Mouse (Mus musculus) hindlimb bud, embryonic 11.5 days (tissue): ENCODE measurements around the gene Zfp592.

Source experiments
- DNase-seq: peaks from one replicate; pipeline ENCODE4 v3.0.0-alpha.2; 2012; ENCODE audit warnings: low read depth, low spot score; ENCODE audit errors: extremely low spot score

Gene Zfp592

GRCm38 (mm10) chr7:80993834-80994662 lies 567 bp downstream of the Zfp592 start:
- DNase-seq = no peak

- no peak for DNase-seq
Measured at GRCm38 (mm10) chr7:80994663-80995005, 1.2 kb downstream of the Zfp592 start.

GRCm38 (mm10) chr7:80995266-80996146 lies 2.0 kb downstream of the Zfp592 start:
- no peak for DNase-seq

- DNase-seq = no peak
Measured at GRCm38 (mm10) chr7:80997776-80998175, 4.3 kb downstream of the Zfp592 start.

- DNase-seq = no peak
Measured at GRCm38 (mm10) chr7:80999536-80999935, 6.1 kb downstream of the Zfp592 start.

GRCm38 (mm10) chr7:81001844-81002243 lies 8.4 kb downstream of the Zfp592 start:
- DNase-seq = no peak

GRCm38 (mm10) chr7:81004556-81005079 lies 11.1 kb downstream of the Zfp592 start:
- DNase-seq = no peak

- no peak for DNase-seq
Measured at GRCm38 (mm10) chr7:81005969-81006368, 12.5 kb downstream of the Zfp592 start.

- no peak for DNase-seq
Measured at GRCm38 (mm10) chr7:81008285-81008684, 14.8 kb downstream of the Zfp592 start.

GRCm38 (mm10) chr7:81011576-81011975 lies 18.1 kb downstream of the Zfp592 start:
- no peak for DNase-seq

DNA sequence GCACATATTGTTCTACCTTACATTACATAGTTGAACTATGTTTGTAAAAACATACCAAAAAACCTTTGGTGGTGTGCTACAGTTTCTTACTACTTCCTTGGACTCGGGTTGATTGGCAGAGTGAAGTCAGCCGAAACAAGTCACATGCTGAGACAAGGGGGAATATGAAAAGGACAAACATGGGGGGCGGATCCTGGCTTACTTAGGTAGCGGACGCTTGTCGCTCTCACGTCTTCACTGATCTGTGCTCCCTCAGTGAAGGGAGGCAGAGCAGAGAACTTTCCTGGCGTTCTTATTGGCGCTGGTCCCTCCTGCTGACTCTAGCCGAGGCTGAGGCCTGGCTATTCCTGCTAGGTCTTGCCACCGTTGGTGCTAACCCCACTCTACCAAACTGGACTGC lies 26.8 kb downstream of the Zfp592 start:
- DNase-seq = no peak

DNA sequence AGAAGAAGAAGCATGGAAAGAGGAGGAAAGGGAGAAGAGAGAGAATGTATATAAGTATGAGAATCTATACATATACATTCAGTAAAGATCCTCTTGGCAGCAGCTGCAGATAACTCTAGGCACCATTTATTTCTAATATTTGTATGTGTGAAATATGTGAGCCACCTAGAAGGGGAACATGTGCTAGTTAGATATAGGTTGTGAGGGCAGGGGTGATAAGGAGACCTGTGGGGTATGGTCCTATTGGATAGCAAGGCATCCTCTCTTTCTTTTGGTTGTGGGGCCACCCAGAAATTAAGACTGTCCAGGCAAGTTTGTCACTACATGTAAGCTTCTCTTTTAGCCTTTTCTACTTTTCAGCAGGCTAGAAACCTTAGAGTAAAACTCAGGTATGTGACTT lies 29.2 kb downstream of the Zfp592 start:
- DNase-seq = no peak

- DNase-seq = no peak
Measured at GRCm38 (mm10) chr7:81024118-81024517, 30.6 kb downstream of the Zfp592 start.

DNA sequence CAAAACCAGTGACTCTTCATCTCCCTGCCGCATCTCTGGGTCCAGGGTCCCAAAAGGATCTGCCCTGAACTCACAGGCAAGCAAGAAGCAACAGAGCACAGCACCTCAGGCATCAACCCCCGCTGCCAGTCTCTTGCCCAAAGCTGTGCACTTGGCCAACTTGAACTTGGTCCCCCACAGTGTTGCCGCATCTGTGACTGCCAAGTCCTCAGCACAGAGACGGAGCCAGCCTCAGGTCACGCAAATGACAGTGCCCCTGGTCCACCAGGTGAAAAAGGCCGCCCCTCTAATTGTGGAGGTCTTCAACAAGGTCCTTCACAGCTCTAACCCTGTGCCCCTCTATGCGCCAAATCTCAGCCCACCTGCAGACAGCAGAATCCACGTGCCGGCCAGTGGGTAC lies 31.2 kb downstream of the Zfp592 start:
- DNase-seq = no peak

DNA sequence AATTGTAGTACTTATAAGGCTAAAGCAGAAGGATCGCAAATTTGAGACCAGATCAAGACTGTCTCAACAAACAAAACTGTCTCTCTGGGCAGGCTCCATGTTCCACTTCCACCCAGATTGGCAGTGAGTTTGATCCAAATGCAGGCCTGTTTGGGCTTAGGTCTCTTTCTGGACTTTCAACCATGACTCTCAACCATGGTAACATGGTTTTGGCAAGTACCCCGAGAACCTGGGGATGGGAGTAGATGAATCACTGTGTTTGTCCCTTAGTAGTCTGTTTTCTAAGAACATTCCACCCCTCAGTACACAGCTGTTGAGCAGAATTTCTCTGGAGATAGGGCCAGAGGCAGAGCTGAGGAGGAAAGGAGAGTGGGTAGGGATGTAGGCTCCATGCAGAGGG lies 32.3 kb downstream of the Zfp592 start:
- DNase-seq = no peak

DNA sequence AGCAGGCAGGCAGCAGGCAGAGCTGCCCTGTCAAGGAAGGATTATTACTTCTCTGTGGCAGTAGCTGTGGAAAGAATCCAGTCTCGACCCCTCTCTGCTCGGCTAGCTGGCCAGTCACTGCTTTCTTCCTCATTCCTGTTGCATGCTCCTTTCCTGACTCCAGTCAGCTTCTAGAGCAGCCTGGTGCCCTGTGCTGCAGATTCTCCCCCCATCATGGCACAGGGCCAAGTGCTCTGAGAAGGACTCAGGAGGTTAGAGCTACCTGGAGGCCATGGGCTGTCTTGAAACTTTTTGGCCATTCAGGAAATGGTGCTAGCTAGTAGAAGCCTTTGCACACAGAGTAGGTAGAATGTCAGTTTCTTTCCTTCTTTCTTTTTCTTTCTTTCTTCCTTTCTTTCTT lies 46.2 kb downstream of the Zfp592 start:
- no peak for DNase-seq

DNA sequence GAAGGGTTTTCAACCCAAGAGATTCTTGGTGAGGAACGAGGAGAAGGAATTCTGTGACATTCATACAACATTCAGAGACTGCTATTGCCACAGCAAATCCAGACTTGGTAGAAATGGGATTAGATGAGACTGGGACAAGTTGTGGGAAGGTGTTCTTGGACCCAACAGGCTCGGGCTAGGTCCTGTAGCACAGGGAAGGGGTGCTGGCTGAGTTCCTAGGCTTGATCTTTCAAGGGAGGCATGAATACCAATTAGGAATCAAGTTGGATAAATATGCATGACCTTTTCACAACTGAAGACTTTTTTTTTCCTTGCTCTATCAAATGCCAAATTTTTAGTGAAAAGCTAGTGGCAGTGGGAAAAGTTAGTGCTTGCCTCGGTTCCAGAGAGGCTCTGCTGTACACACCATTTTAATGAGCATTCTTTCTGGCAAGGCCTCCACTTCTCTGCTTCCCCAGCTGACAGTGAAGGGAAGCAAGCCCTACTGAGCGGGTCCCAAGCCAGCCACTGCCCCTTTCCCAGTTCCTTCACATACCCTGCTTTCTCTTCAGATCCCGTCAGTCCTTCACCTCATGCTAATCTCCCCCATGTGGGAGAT lies 49.6 kb downstream of the Zfp592 start:
- DNase-seq = no peak

- DNase-seq = no peak
Measured at GRCm38 (mm10) chr7:81047847-81048246, 54.4 kb downstream of the Zfp592 start.

GRCm38 (mm10) chr7:81048513-81048912 lies 55.0 kb downstream of the Zfp592 start:
- no peak for DNase-seq

DNA sequence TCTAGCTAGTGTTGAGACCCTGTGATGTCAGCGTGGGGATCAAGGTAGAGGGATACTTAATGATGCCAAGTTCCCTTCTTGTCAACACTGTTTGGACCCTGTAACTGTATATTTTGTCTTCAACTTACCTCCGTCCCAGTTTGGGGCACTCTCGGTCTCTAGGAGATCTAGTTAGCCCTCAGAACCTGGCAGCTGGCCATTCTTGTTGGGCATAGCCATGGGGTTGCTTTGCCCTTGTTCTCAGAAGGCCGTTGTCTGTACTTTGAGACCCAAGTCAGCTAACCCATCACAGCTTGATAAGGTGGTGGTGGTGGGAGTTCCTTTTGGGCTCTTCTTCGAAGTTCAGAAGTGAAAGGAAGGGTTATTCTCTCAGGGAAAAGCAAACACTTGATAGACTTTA lies 56.5 kb downstream of the Zfp592 start:
- DNase-seq = no peak

GRCm38 (mm10) chr7:81055709-81056370 lies 62.4 kb downstream of the Zfp592 start:
- no peak for DNase-seq
